Mouse (Mus musculus) limb, embryonic 11.5 days (tissue): ENCODE data around the gene Scn2b. TPM values are rescaled to one million over a fixed set of nuclear protein-coding genes. Genes with fewer than 3 reads are reported as not detected.

Experiments used
- ATAC-seq: fragments of 200-750 bp; cut with Nextera tagmentation; 2 replicates; pipeline ENCODE4 v1.8.0; 2017; ENCODE audit warnings: low read depth; ENCODE audit not compliant: insufficient number of reproducible peaks, low FRiP score, low TSS enrichment
- DNase-seq: peaks from one replicate; pipeline ENCODE4 v3.0.0-alpha.2; 2015; ENCODE audit warnings: low spot score
- H3K27ac ChIP-seq: fragments of 300-500 bp; sonication (generic); replicated peaks from 2 replicates; pipeline ENCODE4 v1.5.1; 2014; ENCODE audit warnings: low read depth, mild to moderate bottlenecking, low read length
- H3K27me3 ChIP-seq: fragments of 300-500 bp; sonication (generic); 2 replicates; pipeline ENCODE4 v1.6.1; 2014; ENCODE audit warnings: mild to moderate bottlenecking, low read length, mixed read lengths; ENCODE audit not compliant: control insufficient read depth, insufficient read depth
- H3K36me3 ChIP-seq: fragments of 300-500 bp; sonication (generic); 2 replicates; pipeline ENCODE4 v1.6.1; 2014; ENCODE audit warnings: mild to moderate bottlenecking, low read length, moderate library complexity, mixed read lengths; ENCODE audit not compliant: control insufficient read depth, insufficient read depth
- H3K4me1 ChIP-seq: fragments of 300-500 bp; sonication (generic); 2 replicates; pipeline ENCODE4 v1.6.1; 2014; ENCODE audit warnings: low read length, mixed read lengths; ENCODE audit not compliant: control insufficient read depth, insufficient read depth
- H3K4me2 ChIP-seq: fragments of 300-500 bp; sonication (generic); 2 replicates; pipeline ENCODE4 v1.6.1; 2014; ENCODE audit warnings: low read depth, mild to moderate bottlenecking, moderate library complexity; ENCODE audit not compliant: severe bottlenecking
- H3K4me3 ChIP-seq: fragments of 300-500 bp; sonication (generic); 2 replicates; pipeline ENCODE4 v1.5.1; 2014; ENCODE audit warnings: low read depth, low read length
- H3K9ac ChIP-seq: fragments of 300-500 bp; sonication (generic); 2 replicates; pipeline ENCODE4 v1.6.1; 2014; ENCODE audit warnings: mild to moderate bottlenecking, low read length
- H3K9me3 ChIP-seq: fragments of 300-500 bp; sonication (generic); 2 replicates; pipeline ENCODE4 v1.6.1; 2016; ENCODE audit warnings: low read length; ENCODE audit not compliant: control insufficient read depth
- WGBS: fragments of 180-500 bp; shearing (Covaris S2); extraction: QIAGEN DNeasy Blood & Tissue Kit; methylation state at CpG from one replicate; pipeline ENCODE4 v1.1.7; 2014; 5-methylcytosine and 5-hydroxymethylcytosine counted together
- polyA plus RNA-seq: library from polyadenylated mRNA; unstranded; fragments of >200 nt; fragmentation: Nextera tagmentation; extraction: Ambion mirVana; gene quantifications from 2 replicates; pipeline ENCODE4 v1.2.1, GENCODE M21; 2014

Scn2b gene
- polyA plus RNA-seq = 8.0 and 9.3 TPM in 2 replicates

GRCm38 (mm10) chr9:45117741-45118431, at the start of gene Scn2b:
Scn2b (plus strand) TSS chr9:45117782.
- under 1% methylated on average over 13 of the region's 13 CpGs for WGBS
- peak within 1 kb of the TSS; percentile 76 for H3K4me2 ChIP-seq
- peak within 1 kb of the TSS; percentile 70 for H3K27ac ChIP-seq
- DNase-seq (peak; percentile 55), ATAC-seq (peak; percentile 59; the same call in 1 of the 2 replicates)
- H3K36me3 ChIP-seq = no peaks in the 10 kb centered on the region
- peak within 1 kb of the TSS; percentile 44 for H3K4me3 ChIP-seq
- H3K9me3 ChIP-seq = no peaks in the 10 kb centered on the region
- H3K4me1 ChIP-seq = peaks cover 19% of the 10 kb centered on the region
- H3K9ac ChIP-seq = peak within 1 kb of the TSS; percentile 79
- no peaks in the 10 kb centered on the region for H3K27me3 ChIP-seq

DNA sequence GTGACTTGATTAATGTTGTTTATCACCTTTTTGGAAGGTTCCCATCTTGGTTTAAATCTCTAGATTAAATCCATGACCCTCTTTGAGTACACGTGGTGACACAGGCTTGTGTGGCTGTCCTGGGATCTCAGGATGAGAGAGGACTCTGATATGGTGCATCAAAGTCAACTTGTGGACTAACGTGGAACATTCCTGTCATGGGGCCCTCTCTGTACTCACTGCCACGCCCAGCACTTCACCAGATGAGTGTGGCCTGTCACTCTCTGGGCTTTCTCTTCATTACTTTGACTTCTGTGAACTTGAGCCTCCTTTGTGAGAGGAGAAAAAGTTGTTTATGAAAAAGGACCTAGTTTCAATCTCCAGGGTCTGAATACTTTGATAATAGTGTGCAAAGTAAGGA, 45.8 kb upstream of the Scn2b start:
- no peaks in the 10 kb centered on the region for H3K36me3 ChIP-seq
- H3K9ac ChIP-seq = no peak overlapping the region
- no peak overlapping the region for H3K4me3 ChIP-seq
- H3K9me3 ChIP-seq = no peaks in the 10 kb centered on the region
- H3K27ac ChIP-seq = no peak overlapping the region
- 64% methylated on average over 3 of the region's 3 CpGs for WGBS
- H3K4me1 ChIP-seq = no peaks in the 10 kb centered on the region
- DNase-seq (no peak), ATAC-seq (no peak)
- H3K4me2 ChIP-seq = no peak overlapping the region
- H3K27me3 ChIP-seq = no peaks in the 10 kb centered on the region

GRCm38 (mm10) chr9:45077859-45078258, 39.7 kb upstream of the Scn2b start:
- no peak overlapping the region for H3K27ac ChIP-seq
- no peaks in the 10 kb centered on the region for H3K27me3 ChIP-seq
- WGBS = 64% methylated on average over 3 of the region's 3 CpGs
- no peaks in the 10 kb centered on the region for H3K9me3 ChIP-seq
- no peaks in the 10 kb centered on the region for H3K4me1 ChIP-seq
- H3K36me3 ChIP-seq = no peaks in the 10 kb centered on the region
- no peak overlapping the region for H3K4me2 ChIP-seq
- ATAC-seq (no peak), DNase-seq (no peak)
- no peak overlapping the region for H3K9ac ChIP-seq
- H3K4me3 ChIP-seq = no peak overlapping the region

- no peak within 1 kb of the TSS for H3K4me3 ChIP-seq
- no peak within 1 kb of the TSS for H3K9ac ChIP-seq
- no peak within 1 kb of the TSS for H3K27ac ChIP-seq
- no peaks in the 10 kb centered on the region for H3K9me3 ChIP-seq
- H3K36me3 ChIP-seq = no peaks in the 10 kb centered on the region
- ATAC-seq = no peak
- H3K27me3 ChIP-seq = no peaks in the 10 kb centered on the region
- 83% methylated on average over 5 of the region's 5 CpGs for WGBS
- DNase-seq = no peak
- no peaks in the 10 kb centered on the region for H3K4me1 ChIP-seq
- no peak within 1 kb of the TSS for H3K4me2 ChIP-seq
Measured at GRCm38 (mm10) chr9:45079011-45079410, 38.6 kb upstream of the Scn2b start, which contains the start of gene Jaml. Jaml (plus strand) TSS chr9:45079183.

DNA sequence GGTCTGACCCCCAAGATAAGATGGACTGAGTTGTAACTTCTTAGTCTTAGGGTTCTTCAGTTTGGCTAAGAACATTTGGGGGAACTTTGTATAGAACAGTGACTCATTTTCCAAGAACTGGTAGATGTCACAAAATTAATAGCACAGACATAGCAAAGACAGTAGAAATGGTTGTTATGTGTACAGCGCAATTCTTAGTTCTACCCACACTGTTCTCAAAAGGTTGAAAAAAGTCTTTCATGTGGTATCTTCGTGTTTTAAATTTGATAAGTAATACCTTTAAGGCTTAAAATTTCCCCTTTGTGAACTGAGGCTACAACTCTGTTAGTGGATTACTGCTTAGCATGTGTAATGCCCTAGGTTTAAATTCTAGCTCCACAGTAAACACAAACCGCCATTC, 34.5 kb upstream of the Scn2b start:
- no peak for ATAC-seq
- 81% methylated on average over 3 of the region's 3 CpGs for WGBS
- H3K9me3 ChIP-seq = no peaks in the 10 kb centered on the region

GRCm38 (mm10) chr9:45084556-45084955, 33.0 kb upstream of the Scn2b start:
- H3K9ac ChIP-seq = no peak overlapping the region
- H3K9me3 ChIP-seq = no peaks in the 10 kb centered on the region
- DNase-seq (no peak), ATAC-seq (no peak)
- H3K36me3 ChIP-seq = no peaks in the 10 kb centered on the region
- no peak overlapping the region for H3K4me3 ChIP-seq
- no peaks in the 10 kb centered on the region for H3K27me3 ChIP-seq
- H3K27ac ChIP-seq = no peak overlapping the region
- no peaks in the 10 kb centered on the region for H3K4me1 ChIP-seq
- no peak overlapping the region for H3K4me2 ChIP-seq
- 76% methylated on average over 5 of the region's 5 CpGs for WGBS

More for the DNA sequence above, 34.5 kb upstream of the Scn2b start:
- H3K27ac ChIP-seq = no peak overlapping the region
- no peaks in the 10 kb centered on the region for H3K4me1 ChIP-seq
- no peak for DNase-seq
- H3K4me3 ChIP-seq = no peak overlapping the region
- H3K36me3 ChIP-seq = no peaks in the 10 kb centered on the region
- no peaks in the 10 kb centered on the region for H3K27me3 ChIP-seq
- no peak overlapping the region for H3K9ac ChIP-seq
- no peak overlapping the region for H3K4me2 ChIP-seq

GRCm38 (mm10) chr9:45085741-45086690, 31.6 kb upstream of the Scn2b start:
- Histone ChIP-seq H3K9ac (no peak overlapping the region), H3K4me3 (no peak overlapping the region), H3K36me3 (no peaks in the 10 kb centered on the region), H3K27me3 (no peaks in the 10 kb centered on the region), H3K4me2 (no peak overlapping the region), H3K27ac (no peak overlapping the region), H3K4me1 (no peaks in the 10 kb centered on the region), H3K9me3 (no peaks in the 10 kb centered on the region)
- ATAC-seq = no peak
- DNase-seq = no peak
- 88% methylated on average over 12 of the region's 12 CpGs for WGBS

GRCm38 (mm10) chr9:45088040-45088439, 29.5 kb upstream of the Scn2b start:
- no peak overlapping the region for H3K9ac ChIP-seq
- no peak overlapping the region for H3K4me3 ChIP-seq
- H3K27ac ChIP-seq = no peak overlapping the region
- ATAC-seq (no peak), DNase-seq (no peak)
- no peaks in the 10 kb centered on the region for H3K36me3 ChIP-seq
- H3K4me2 ChIP-seq = no peak overlapping the region
- no peaks in the 10 kb centered on the region for H3K9me3 ChIP-seq
- no peaks in the 10 kb centered on the region for H3K4me1 ChIP-seq
- H3K27me3 ChIP-seq = no peaks in the 10 kb centered on the region
